Mouse (Mus musculus): ENCODE results near the gene Kmt5b. TPM values are rescaled to one million over a fixed set of nuclear protein-coding genes. Genes with fewer than 3 reads are reported as not detected.

Gene Kmt5b
- total RNA-seq, 1 experiment, result 27.2 TPM

GRCm38 (mm10) chr19:3757861-3758260 is 9.4 kb upstream of the Kmt5b start:
- no peak overlapping the region for H3K27ac ChIP-seq (ENCODE audit: insufficient read depth, low read depth, low read length, poor library complexity, severe bottlenecking)
- H3K4me1 ChIP-seq (ENCODE audit: control insufficient read depth in 2 of 2, insufficient read depth in 2 of 2, low read length in 2 of 2, poor library complexity in 1 of 2), result peaks cover 0 to 2% of the 10 kb centered on the region in 2 experiments; a peak in 1 of 4 replicates
- TF ChIP-seq ZNF384 (IDR thresholded peaks at IDR 0.05; ENCODE audit: low read depth, low read length) (no peak), ZC3H11A (IDR thresholded peaks at IDR 0.05; ENCODE audit: borderline replicate concordance, low read depth, low read length) (no peak), HCFC1 (IDR thresholded peaks at IDR 0.05; ENCODE audit: borderline replicate concordance, insufficient read depth, low read length) (no peak), CHD2 (IDR thresholded peaks at IDR 0.05; ENCODE audit: low read depth, low read length) (no peak), MAFK (IDR thresholded peaks at IDR 0.05; ENCODE audit: insufficient read depth, low read depth, low read length) (no peak)
- in situ Hi-C loops (cut with MboI; ENCODE audit: low sequenced_read_pairs in 2 of 2, unreplicated experiment in 2 of 2), result no loop called here
- H3K4me3 ChIP-seq (ENCODE audit: insufficient read depth in 1 of 2, low read depth in 1 of 2, low read length in 2 of 2, poor library complexity in 1 of 2, severe bottlenecking in 1 of 2), result no peak overlapping the region
- 0 out of 2 replicates have a peak, but pooled peaks cover 2% of the 10 kb centered on the region for H3K9me3 ChIP-seq (ENCODE audit: control insufficient read depth, insufficient read depth, low read depth, low read length)
- DNase-seq (ENCODE audit: low read depth, low spot score), result no peak
- no peak overlapping the region for H3K9ac ChIP-seq (ENCODE audit: insufficient read depth, low read depth, low read length, poor library complexity, severe bottlenecking)
- no peaks in the 10 kb centered on the region for H3K36me3 ChIP-seq (ENCODE audit: control insufficient read depth, insufficient read depth, low read length, poor library complexity, severe bottlenecking)

DNA sequence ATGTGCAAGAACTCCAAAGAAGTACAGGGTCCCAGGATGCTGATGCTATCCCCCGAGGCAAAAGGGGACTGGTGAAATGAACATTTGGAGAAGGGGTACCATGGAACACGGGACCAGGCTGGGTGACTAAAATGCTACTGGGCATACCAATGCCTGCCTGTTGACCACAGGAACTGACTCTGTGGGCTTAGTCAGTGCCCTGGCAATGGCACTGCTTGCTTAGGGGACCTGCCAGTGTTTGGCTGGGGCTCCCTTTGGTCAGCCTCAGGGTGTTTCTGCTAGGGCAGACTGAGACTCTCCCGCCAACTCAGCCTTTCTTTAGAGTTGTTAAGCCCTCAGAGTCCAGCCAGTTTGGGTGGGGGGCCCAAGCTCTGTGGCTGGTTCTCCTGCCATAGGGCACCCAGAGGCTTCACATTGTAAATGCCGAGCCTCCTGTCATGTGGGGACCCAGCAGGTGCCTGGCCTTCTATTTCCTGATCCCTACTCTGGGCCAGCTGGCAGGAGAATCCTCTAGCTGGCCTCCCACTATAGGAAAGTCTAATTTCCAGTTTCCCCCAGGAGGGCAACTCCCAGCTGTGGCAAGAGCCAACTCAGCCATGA is 1.9 kb upstream of the Kmt5b start:
- DNase-seq (ENCODE audit: low read depth, low spot score), result no peak
- Histone ChIP-seq H3K9ac (ENCODE audit: insufficient read depth, low read depth, low read length, poor library complexity, severe bottlenecking) (no peak overlapping the region), H3K9me3 (ENCODE audit: control insufficient read depth, insufficient read depth, low read depth, low read length) (no peaks in the 10 kb centered on the region), H3K27ac (ENCODE audit: insufficient read depth, low read depth, low read length, poor library complexity, severe bottlenecking) (no peak overlapping the region), H3K4me3 (ENCODE audit: insufficient read depth in 1 of 2, low read depth in 1 of 2, low read length in 2 of 2, poor library complexity in 1 of 2, severe bottlenecking in 1 of 2) (no peak overlapping the region), H3K36me3 (ENCODE audit: control insufficient read depth, insufficient read depth, low read length, poor library complexity, severe bottlenecking) (no peaks in the 10 kb centered on the region), H3K4me1 (ENCODE audit: control insufficient read depth in 2 of 2, insufficient read depth in 2 of 2, low read length in 2 of 2, poor library complexity in 1 of 2) (peaks cover 1 to 4% of the 10 kb centered on the region in 2 experiments; a peak in 1 of 4 replicates)
- in situ Hi-C loops (cut with MboI; ENCODE audit: low sequenced_read_pairs in 2 of 2, unreplicated experiment in 2 of 2), result no loop called here
- TF ChIP-seq ZNF384 (IDR thresholded peaks at IDR 0.05; ENCODE audit: low read depth, low read length) (no peak), HCFC1 (IDR thresholded peaks at IDR 0.05; ENCODE audit: borderline replicate concordance, insufficient read depth, low read length) (no peak), CHD2 (IDR thresholded peaks at IDR 0.05; ENCODE audit: low read depth, low read length) (no peak), MAFK (IDR thresholded peaks at IDR 0.05; ENCODE audit: insufficient read depth, low read depth, low read length) (no peak), ZC3H11A (IDR thresholded peaks at IDR 0.05; ENCODE audit: borderline replicate concordance, low read depth, low read length) (no peak)

GRCm38 (mm10) chr19:3766378-3766777 is 843 bp upstream of the Kmt5b start:
- H3K4me3 ChIP-seq (ENCODE audit: insufficient read depth in 1 of 2, low read depth in 1 of 2, low read length in 2 of 2, poor library complexity in 1 of 2, severe bottlenecking in 1 of 2), result no peak overlapping the region
- in situ Hi-C loops (cut with MboI; ENCODE audit: low sequenced_read_pairs in 2 of 2, unreplicated experiment in 2 of 2), result no loop called here
- TF ChIP-seq HCFC1 (IDR thresholded peaks at IDR 0.05; ENCODE audit: borderline replicate concordance, insufficient read depth, low read length), result no peak
- TF ChIP-seq ZNF384 (IDR thresholded peaks at IDR 0.05; ENCODE audit: low read depth, low read length), result no peak
- no peak for TF ChIP-seq CHD2 (IDR thresholded peaks at IDR 0.05; ENCODE audit: low read depth, low read length)

GRCm38 (mm10) chr19:3767781-3768696 is 818 bp downstream of the Kmt5b start:
- H3K4me3 ChIP-seq (ENCODE audit: insufficient read depth in 1 of 2, low read depth in 1 of 2, low read length in 2 of 2, poor library complexity in 1 of 2, severe bottlenecking in 1 of 2), result peak overlapping the region; percentile 74 to 91
- H3K9ac ChIP-seq (ENCODE audit: insufficient read depth, low read depth, low read length, poor library complexity, severe bottlenecking), result peak overlapping the region; percentile 97
- no peak for TF ChIP-seq MAFK (IDR thresholded peaks at IDR 0.05; ENCODE audit: insufficient read depth, low read depth, low read length)
- TF ChIP-seq HCFC1 (IDR thresholded peaks at IDR 0.05; ENCODE audit: borderline replicate concordance, insufficient read depth, low read length), result peak; percentile 63; the same call in 1 of the 2 replicates
- TF ChIP-seq ZC3H11A (IDR thresholded peaks at IDR 0.05; ENCODE audit: borderline replicate concordance, low read depth, low read length), result no peak
- TF ChIP-seq CHD2 (IDR thresholded peaks at IDR 0.05; ENCODE audit: low read depth, low read length), result peak; percentile 86
- peak; percentile 51 for TF ChIP-seq ZNF384 (IDR thresholded peaks at IDR 0.05; ENCODE audit: low read depth, low read length)
- H3K27ac ChIP-seq (ENCODE audit: insufficient read depth, low read depth, low read length, poor library complexity, severe bottlenecking), result peak overlapping the region; percentile 99
- DNase-seq (ENCODE audit: low read depth, low spot score), result peak; percentile 70
- no peaks in the 10 kb centered on the region for H3K9me3 ChIP-seq (ENCODE audit: control insufficient read depth, insufficient read depth, low read depth, low read length)
- H3K4me1 ChIP-seq (ENCODE audit: control insufficient read depth in 2 of 2, insufficient read depth in 2 of 2, low read length in 2 of 2, poor library complexity in 1 of 2), result peaks cover 1 to 4% of the 10 kb centered on the region in 2 experiments; a peak in 1 of 4 replicates
- in situ Hi-C loops (cut with MboI; ENCODE audit: low sequenced_read_pairs in 2 of 2, unreplicated experiment in 2 of 2), result no loop called here
- no peaks in the 10 kb centered on the region for H3K36me3 ChIP-seq (ENCODE audit: control insufficient read depth, insufficient read depth, low read length, poor library complexity, severe bottlenecking)

More at GRCm38 (mm10) chr19:3766378-3766777, 843 bp upstream of the Kmt5b start:
- Histone ChIP-seq H3K9ac (ENCODE audit: insufficient read depth, low read depth, low read length, poor library complexity, severe bottlenecking) (no peak overlapping the region), H3K9me3 (ENCODE audit: control insufficient read depth, insufficient read depth, low read depth, low read length) (no peaks in the 10 kb centered on the region), H3K36me3 (ENCODE audit: control insufficient read depth, insufficient read depth, low read length, poor library complexity, severe bottlenecking) (no peaks in the 10 kb centered on the region), H3K27ac (ENCODE audit: insufficient read depth, low read depth, low read length, poor library complexity, severe bottlenecking) (no peak overlapping the region), H3K4me1 (ENCODE audit: control insufficient read depth in 2 of 2, insufficient read depth in 2 of 2, low read length in 2 of 2, poor library complexity in 1 of 2) (peaks cover 1 to 4% of the 10 kb centered on the region in 2 experiments; a peak in 1 of 4 replicates)
- no peak for DNase-seq (ENCODE audit: low read depth, low spot score)
